Mouse (Mus musculus) E14TG2a.4 (cell line): ENCODE results near the gene Insr.

Experiments used
- H3K27me3 ChIP-seq: 2 replicates; pipeline ENCODE4 v1.6.1; 2014; ENCODE audit warnings: low read length, control low read depth; ENCODE audit not compliant: insufficient read depth
- H3K36me3 ChIP-seq: 2 replicates; pipeline ENCODE4 v1.6.1; 2014; ENCODE audit warnings: low read length, control low read depth; ENCODE audit not compliant: insufficient read depth
- H3K4me1 ChIP-seq: replicated peaks from 2 replicates; pipeline ENCODE4 v1.6.1; 2014; ENCODE audit warnings: low read depth, low read length, control low read depth
- H3K4me3 ChIP-seq: replicated peaks from 2 replicates; pipeline ENCODE4 v1.5.1; 2014; ENCODE audit warnings: mild to moderate bottlenecking, low read length
- H3K9me3 ChIP-seq: 2 replicates; pipeline ENCODE4 v1.6.1; 2014; ENCODE audit warnings: low read length, control low read depth
- CTCF ChIP-seq: conservative IDR thresholded peaks from 2 replicates; pipeline ENCODE4 v1.5.1; 2014; ENCODE audit warnings: low read length
- NANOG ChIP-seq: IDR thresholded peaks from 2 replicates; pipeline ENCODE4 v1.6.1; 2014; ENCODE audit warnings: borderline replicate concordance, low read length, mixed read lengths
- POU5F1 ChIP-seq: IDR thresholded peaks from 2 replicates; pipeline ENCODE4 v1.6.1; 2014; ENCODE audit warnings: low read length, borderline replicate concordance

Insr gene

DNA sequence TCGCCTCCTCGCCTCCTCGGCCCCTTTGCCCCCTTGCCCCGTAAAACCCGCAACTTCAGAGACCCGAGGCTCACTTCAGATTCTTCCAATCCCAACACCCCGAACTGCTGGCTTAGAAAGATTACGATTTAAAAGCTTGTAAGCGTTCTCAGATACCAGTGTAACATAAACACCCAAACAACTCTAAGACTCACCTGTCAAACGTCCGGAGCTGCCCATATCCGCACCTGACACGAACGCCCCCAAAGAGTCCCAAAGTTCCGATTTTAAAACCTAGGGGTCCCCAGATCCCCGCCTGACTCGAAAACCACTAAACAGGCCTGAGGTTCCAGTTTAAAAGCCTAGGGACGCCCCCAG, 282 bp upstream of the Insr start:
- Histone ChIP-seq H3K4me3 (peak overlapping the region; percentile 87), H3K36me3 (no peaks in the 10 kb centered on the region), H3K27me3 (peaks cover 41% of the 10 kb centered on the region), H3K9me3 (no peaks in the 10 kb centered on the region), H3K4me1 (peaks cover 21% of the 10 kb centered on the region)
- no peak for TF ChIP-seq POU5F1
- TF ChIP-seq CTCF: no peak
- TF ChIP-seq NANOG: no peak

DNA sequence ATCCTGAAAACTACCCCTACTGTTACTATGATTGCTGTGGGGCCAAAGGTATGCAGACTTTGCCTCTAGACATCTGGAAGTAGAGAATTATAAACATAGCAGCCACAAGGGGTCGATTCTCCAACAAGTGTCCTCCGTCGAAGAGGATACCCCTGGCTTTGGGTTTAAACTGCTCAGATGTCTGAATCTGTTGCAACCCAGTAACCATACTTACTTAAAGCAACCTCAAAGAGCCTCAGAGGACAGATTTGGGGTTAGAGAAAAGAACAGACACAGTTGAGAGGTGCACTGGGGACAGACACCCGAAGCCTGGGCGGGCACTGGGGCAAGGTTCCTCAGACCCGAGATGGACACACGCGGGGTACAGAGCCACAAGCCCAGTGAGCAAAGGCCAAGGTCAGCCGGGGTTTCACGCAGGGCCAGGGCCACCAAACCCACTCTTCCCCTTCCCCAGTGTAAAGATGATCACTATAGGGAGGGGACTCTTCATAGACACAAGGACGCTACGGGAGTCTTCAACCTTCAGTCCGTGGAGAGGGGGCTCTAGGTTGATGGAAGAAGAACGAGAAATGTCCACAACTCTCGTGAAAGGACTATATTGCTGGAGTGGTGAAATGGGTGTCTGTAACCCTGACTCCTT, 1.1 kb downstream of the Insr start:
- peaks cover 21% of the 10 kb centered on the region for H3K4me1 ChIP-seq
- H3K27me3 ChIP-seq: peaks cover 41% of the 10 kb centered on the region
- H3K36me3 ChIP-seq: no peaks in the 10 kb centered on the region
- H3K4me3 ChIP-seq: peak overlapping the region; percentile 87
- H3K9me3 ChIP-seq: no peaks in the 10 kb centered on the region
- TF ChIP-seq CTCF (no peak), POU5F1 (no peak), NANOG (no peak)

DNA sequence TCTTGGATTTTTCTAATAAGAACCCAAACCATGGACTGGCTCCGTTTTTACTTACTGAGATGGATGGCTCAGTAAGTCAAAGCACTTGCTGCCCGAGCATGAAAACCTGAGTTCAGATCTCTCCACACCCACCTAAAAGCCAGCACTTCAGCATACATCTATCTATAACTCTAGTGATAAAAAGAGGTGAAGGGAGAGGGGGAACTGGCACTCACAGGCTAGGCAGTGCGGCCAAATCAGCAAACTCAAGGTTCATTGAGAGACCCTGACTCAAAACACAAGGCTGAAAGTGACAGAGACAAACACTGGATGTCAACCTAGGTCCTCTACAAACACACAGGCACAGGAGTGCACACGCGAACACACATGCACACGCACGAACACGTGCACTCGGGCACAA, 2.2 kb downstream of the Insr start:
- no peaks in the 10 kb centered on the region for H3K36me3 ChIP-seq
- no peak overlapping the region for H3K4me3 ChIP-seq
- H3K4me1 ChIP-seq: peaks cover 21% of the 10 kb centered on the region
- peaks cover 41% of the 10 kb centered on the region for H3K27me3 ChIP-seq
- TF ChIP-seq CTCF: no peak
- TF ChIP-seq POU5F1: no peak
- TF ChIP-seq NANOG: no peak
- no peaks in the 10 kb centered on the region for H3K9me3 ChIP-seq

DNA sequence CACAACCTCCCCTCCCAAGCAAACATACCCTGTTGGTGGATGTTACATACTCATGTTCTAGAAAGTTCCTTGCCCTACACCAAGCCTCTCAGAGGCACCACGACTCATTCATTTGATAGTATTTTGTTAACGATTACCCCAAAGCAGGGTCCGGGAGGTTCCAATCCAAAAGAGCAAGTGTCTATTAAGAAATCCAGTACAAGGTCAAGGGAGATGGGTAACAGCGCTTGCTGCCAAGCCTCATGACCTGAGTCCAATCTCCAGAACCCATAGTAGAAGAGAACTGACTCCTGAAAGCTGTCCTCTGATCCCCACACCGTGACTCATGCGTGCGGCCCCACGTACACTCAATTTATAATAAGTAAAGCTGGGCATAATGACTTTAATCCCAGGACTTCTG, 3.4 kb downstream of the Insr start:
- Histone ChIP-seq H3K27me3 (peaks cover 32% of the 10 kb centered on the region), H3K4me1 (peaks cover 21% of the 10 kb centered on the region), H3K4me3 (no peak overlapping the region), H3K36me3 (no peaks in the 10 kb centered on the region), H3K9me3 (no peaks in the 10 kb centered on the region)
- TF ChIP-seq NANOG (no peak), POU5F1 (no peak), CTCF (no peak)

DNA sequence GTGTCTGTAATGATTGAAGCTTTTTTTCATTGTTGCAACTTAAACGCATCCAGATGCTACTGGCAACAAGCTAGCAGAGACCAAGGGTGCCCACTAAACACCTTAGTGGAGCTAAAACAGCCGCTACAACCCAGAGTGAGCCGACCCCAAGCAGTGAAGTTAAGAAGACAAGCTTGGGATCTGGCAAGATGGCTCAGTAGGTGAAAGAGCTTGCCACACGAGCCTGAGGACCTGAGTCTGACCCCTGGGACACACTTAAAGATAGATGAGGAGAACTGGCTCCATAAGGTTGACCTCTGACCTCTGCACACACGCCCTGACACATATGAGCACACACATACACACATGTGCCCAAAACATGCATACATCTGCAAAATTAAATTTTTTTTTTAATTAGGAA, 4.2 kb downstream of the Insr start:
- no peaks in the 10 kb centered on the region for H3K36me3 ChIP-seq
- H3K9me3 ChIP-seq: no peaks in the 10 kb centered on the region
- TF ChIP-seq POU5F1 (no peak), NANOG (no peak), CTCF (no peak)
- peaks cover 16% of the 10 kb centered on the region for H3K4me1 ChIP-seq
- peaks cover 26% of the 10 kb centered on the region for H3K27me3 ChIP-seq
- H3K4me3 ChIP-seq: no peak overlapping the region

DNA sequence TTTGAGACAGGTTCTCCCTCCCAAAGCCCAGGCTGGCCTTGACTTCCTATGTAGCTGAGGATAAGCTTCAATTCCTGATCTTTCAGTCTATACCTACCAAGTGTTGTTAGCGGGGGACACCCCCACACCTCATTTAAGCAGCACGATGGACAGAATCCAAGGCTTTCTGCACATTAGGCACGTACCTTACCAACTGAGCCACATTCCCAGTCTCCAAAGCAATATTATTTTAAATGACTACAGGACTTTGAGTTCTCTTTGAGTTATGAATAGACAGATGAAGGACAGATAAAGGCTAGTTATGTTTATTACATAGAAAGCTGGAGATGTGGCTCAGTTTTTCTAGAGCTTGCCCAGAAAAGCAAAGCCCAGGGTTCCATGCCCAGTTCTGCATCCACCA, 5.6 kb downstream of the Insr start:
- Histone ChIP-seq H3K36me3 (no peaks in the 10 kb centered on the region), H3K9me3 (no peaks in the 10 kb centered on the region), H3K4me1 (peaks cover 8% of the 10 kb centered on the region)

DNA sequence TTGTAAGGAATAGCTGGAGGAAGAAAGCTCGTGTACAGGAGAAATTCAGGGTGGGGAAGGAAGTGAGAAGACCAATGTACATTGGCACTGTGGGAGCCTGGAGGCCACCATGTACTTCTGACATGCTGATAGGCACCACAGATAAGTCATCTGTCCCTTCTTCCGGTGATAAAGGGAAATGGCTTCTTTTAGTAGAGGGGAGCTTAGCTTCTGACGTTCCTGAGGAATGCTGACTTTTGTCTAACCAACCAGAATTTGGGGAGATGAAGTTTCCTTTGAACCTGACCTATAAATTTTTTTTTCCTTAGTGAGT, 12.0 kb downstream of the Insr start:
- Histone ChIP-seq H3K9me3 (no peaks in the 10 kb centered on the region), H3K4me1 (no peaks in the 10 kb centered on the region), H3K36me3 (no peaks in the 10 kb centered on the region), H3K27me3 (no peaks in the 10 kb centered on the region), H3K4me3 (no peak overlapping the region)
- TF ChIP-seq CTCF: no peak
- no peak for TF ChIP-seq NANOG
- no peak for TF ChIP-seq POU5F1

More for the DNA sequence above, 5.6 kb downstream of the Insr start:
- H3K4me3 ChIP-seq: no peak overlapping the region
- H3K27me3 ChIP-seq: peaks cover 18% of the 10 kb centered on the region
- TF ChIP-seq CTCF: no peak
- no peak for TF ChIP-seq POU5F1
- no peak for TF ChIP-seq NANOG

DNA sequence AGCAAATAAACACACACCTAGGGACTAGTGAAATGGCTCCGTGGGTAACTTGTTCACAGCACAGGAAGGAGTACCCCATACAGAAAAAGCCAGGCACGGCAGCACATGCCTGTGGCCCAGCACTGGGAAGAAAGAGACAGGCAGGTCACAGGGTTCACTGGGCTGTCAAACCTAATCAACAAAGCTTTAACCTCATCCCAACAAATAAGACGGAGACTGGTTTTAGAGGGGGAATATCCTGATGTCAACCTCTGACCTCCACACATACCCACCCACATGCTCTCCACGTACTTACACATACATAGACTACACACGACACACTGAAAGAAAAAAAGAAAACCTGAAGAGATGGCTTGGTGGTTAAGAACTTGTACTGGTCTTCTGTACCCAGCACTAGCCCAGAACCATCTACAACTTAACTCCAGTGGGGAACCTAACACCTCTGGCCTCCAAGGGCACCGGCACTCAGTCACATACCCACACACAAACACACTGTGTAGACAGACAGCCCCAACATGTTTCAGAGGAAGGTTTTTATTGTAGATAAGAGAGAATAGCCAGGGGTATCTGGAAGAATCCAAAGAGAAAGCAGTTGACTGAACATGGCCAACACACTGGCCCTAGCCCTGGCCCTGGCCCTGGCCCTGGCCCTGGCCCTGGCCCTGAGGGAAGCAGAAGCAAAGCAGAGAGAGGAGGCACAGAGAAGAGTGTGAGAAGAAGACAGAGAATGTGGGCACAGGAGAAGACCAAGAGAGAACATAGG, 12.6 kb downstream of the Insr start:
- Histone ChIP-seq H3K4me3 (no peak overlapping the region), H3K36me3 (no peaks in the 10 kb centered on the region), H3K9me3 (no peaks in the 10 kb centered on the region), H3K4me1 (no peaks in the 10 kb centered on the region), H3K27me3 (no peaks in the 10 kb centered on the region)
- no peak for TF ChIP-seq CTCF
- no peak for TF ChIP-seq POU5F1
- TF ChIP-seq NANOG: no peak

DNA sequence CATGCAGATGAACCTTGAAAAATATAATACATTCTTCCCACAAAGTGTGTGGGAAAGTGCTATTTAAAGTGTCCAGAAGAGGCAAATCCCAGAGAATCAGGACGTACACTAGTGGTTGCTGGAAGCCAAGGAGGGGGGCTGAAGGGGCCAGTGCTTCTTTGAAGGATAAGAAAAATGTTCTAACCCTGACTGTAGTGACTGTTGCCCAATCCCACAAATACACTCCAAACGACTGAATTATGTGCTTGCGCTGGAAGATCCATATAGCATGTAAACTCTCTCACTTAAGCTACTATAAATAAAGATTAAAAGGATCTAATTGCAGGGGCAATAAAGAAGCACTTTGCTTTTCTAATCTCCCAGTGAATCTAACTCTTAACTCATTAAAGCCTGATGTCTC, 14.2 kb downstream of the Insr start:
- TF ChIP-seq POU5F1 (no peak), NANOG (no peak)
- Histone ChIP-seq H3K9me3 (no peaks in the 10 kb centered on the region), H3K36me3 (no peaks in the 10 kb centered on the region), H3K4me1 (no peaks in the 10 kb centered on the region), H3K27me3 (no peaks in the 10 kb centered on the region), H3K4me3 (no peak overlapping the region)
